ENCODE assay signal across 17 mouse cellular contexts in the genomic region with DNA sequence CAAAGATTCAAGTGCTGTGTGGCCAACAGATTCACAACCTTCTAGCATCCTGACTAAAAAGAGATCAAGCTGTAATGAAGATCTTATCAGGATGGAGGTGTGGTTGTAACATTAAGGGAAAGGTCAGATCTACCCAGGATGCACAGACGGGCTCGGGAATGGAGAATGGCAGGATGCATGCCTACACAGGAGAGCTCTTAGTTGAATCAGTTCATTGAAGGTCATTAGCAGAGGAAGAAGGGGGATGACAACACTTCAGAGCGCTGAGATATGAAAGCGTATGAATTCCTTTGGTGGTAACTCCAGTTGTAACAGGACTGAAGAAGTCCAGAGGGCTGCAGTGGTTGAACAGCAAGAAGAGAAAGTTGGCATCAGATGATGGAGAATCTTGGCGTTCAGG. TPM values are rescaled to one million over a fixed set of nuclear protein-coding genes. Genes with fewer than 3 reads are reported as not detected.
"Had no signal": no experiment of that assay in that cellular context is flagged by ENCODE, and none has a peak within 500 bp of the region (broad histone marks: within the 10 kb centered on the region; RNA-seq: fewer than 3 reads in every experiment).

No protein-coding gene starts in this region.

- DNase-seq: cerebellum, adult 2 months; cerebellum, adult 8-10 months; cerebellum, adult 9-10 months; cerebellum, adult 9-11 months; cerebellum, postnatal 10 days; cerebellum, postnatal 14 days; cerebellum, postnatal 36 days; embryo, embryonic 11 days; forebrain, postnatal 0 days; gastrocnemius, adult 2 months; gastrocnemius, postnatal 10 days; gastrocnemius, postnatal 14 days; gastrocnemius, postnatal 25 days; gastrocnemius, postnatal 36 days; heart, adult 2 months had no signal

RNA-seq across cellular contexts. Expression of a gene that starts 27.1 kb away (rescaled TPM):
- total RNA-seq: granulocyte monocyte progenitor cell, adult 5-6 weeks had no signal
- polyA plus RNA-seq: erythroblast, embryonic 14.5 days had no signal
